Mouse (Mus musculus): ENCODE measurements around the gene Stx17.

Stx17 gene

DNA sequence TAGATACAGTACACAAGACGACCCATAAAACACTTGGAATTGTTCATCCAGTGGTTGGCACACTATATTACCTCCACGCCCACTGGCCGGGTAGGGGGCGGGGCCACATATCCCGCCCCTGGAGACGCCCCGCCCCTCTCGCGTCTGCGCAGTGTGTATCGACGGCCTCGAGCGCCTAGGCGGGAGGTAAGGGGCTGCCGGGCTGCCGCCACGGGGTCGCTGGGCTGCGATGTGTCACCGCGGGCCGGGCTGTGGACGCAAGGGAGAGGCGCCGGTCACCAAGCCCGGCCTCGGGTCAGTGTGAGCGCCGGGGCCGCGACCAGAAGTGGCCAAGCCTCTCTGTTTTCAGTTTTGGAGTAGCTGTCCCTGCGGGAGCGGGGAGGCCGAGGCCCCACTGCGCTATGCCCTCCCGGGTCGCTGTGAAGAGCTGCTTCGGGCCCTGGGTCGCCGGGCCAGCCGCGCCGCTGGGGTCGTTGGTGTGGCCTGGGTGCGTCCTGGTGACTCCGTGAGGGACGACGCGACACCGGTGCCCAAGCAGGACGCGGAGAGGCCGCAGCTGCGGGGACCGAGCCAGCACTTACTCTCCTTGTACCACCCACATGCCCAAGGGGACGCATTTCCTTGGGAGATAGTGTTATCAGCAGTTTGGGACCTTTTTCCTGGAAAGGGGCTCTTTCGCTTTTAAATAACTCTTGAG lies at the start of gene Stx17:
TSS of gene Stx17 (plus strand) at position 143 of the 697 bp plus-strand sequence.
- no peak; the same call in 1 of the 2 replicates for TF ChIP-seq GATA4 (IDR thresholded peaks at IDR 0.05; ENCODE audit: insufficient replicate concordance, low read length)

DNA sequence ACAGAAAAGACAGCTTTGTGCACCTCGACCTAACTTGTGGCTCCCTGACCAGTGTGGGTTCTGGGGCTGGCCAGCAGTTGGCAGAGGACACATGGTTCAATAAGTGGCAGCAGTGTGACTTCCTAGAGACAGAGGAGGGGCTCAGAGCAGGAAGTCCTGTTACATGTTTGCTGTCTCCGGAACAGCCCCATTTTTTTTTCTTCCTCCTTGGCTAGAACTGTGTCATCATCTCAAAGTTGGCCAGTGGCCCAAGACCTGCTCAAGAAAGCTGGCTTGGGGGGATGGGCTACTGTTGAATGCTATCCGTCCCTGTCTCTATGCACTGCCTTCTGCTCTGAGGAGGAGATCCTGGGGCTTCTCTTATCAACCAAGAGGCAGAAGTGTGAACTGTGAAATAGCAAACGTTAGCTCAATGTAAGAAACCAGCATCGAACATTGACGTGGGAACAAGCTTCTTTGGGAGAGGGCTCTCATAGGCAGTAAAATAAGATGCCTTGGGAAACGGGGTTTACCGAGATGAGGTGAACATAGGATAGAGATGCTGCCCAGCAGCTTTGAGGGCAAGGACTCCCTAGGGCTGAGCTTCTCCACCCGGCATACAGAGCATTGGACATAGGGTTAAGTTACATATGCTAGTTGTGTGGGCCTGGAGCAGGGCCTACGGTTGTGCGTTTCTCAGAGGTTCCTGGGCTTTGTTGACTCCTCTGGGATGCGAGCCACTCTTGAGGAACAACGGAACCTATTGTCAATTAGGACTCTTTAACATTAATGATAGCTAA lies 47.8 kb upstream of the Stx17 start:
- TF ChIP-seq GATA4 (IDR thresholded peaks at IDR 0.05; ENCODE audit: insufficient replicate concordance, low read length) = no peak

DNA sequence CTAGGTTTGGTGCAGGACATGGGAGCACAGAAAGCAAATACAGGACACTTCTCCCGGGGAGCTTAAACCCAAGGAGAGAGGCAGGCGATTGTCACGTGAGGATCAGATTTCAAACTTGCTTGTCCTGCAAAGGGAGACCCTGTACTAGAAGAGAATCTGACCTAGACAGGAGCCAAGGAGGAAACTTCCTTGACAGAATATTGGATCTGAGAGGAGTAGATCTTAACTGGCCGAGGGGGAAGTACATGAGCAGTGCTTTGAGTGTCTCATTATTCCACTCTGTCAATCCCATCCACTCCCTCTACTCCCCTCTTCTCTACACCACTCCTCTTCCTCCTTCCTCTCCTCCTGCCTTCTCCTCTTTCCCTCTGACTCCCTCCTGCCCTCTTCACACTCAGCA lies 46.5 kb upstream of the Stx17 start:
- no peak for TF ChIP-seq GATA4 (IDR thresholded peaks at IDR 0.05; ENCODE audit: insufficient replicate concordance, low read length)

DNA sequence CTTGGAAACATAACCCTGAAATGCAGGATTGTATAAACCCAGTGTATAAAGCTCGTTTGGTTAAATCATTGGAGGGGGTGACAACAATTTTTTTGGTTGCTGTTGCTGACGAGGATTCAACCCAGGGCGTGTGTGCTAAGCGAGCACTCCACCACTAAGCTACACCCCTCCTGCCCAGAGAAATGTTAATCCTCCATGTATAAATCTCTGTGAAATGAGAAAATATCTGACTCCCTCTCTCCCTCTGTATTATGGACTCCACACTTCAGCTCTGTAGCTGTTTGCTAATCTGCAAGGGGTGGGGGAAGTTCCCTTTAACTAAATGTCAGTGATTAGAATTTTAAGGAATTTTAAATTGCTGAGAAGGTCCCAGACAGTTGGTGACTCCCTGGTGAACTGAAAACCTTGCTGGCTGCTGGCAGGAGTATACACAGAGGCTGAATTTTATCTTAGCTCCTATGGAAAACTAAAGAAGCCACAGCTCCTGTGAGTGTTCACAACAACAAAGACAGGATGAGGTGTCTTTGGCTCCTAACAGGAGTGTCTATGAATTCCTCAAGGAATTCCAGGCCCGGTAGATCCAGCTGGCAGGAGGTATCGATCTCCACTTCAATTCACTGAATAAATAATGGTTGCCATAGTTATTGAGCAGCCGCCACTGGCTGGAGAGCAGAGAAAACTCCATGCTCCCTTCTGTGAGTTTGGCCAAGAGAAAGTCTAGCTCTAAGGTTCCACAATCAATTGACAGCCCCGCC lies 45.3 kb upstream of the Stx17 start:
- no peak for TF ChIP-seq GATA4 (IDR thresholded peaks at IDR 0.05; ENCODE audit: insufficient replicate concordance, low read length)

DNA sequence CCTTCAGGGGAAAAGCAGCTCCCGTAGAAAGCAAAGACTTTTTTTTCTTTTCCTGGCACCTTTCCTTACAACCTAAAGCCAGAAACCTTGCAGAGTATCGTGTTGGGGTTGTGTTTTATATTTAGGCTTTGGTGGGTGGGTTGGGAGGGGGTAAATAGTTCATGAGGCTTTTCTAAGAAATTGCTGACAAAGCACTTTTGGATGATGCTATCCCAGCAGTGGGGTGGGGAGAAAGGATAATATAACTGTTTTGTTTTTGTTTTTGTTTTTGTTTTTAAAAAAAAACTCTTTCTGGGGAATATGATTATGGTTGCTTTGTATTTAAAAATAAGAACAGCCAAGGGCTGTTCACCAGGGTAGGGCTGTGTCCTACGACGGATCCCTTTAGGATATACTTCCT lies 41.3 kb upstream of the Stx17 start:
- TF ChIP-seq GATA4 (IDR thresholded peaks at IDR 0.05; ENCODE audit: insufficient replicate concordance, low read length) = no peak

DNA sequence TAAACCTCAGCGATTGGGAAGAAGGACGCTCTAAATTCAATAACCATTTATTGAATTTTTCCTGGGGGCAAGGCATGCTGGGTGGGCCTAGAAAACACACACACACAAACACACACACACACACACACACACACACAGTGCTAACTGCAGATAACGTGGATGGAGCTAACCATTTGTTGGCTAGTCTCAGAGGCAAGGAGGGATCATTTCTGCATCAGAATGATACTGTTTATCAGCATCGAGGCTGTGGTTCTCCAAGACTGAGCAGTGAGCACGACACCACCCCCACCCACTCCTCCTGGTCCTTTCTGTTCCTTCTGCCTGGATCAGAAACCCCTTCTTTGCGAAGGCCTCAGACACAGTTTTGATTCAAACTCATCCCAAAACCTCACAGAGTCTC lies 38.1 kb upstream of the Stx17 start:
- no peak for TF ChIP-seq GATA4 (IDR thresholded peaks at IDR 0.05; ENCODE audit: insufficient replicate concordance, low read length)

DNA sequence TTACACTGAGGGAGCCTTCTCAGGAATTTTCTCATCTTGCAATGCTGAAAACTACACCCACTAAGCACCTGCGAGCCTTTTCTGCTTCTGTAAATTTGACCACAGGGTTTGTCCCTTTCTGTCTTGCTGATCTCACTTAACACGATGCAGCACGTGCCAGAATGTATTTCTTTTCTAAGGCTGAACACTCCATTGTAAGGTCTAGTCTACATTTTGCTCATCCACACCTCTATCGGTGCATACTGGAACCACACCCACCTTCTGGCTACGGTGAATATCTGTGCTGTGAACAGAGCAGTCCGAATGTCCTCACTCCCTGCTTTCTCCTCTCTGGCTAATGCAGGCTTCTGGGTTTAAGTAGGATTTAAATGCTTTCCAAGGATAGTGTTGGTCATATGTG lies 37.2 kb upstream of the Stx17 start:
- TF ChIP-seq GATA4 (IDR thresholded peaks at IDR 0.05; ENCODE audit: insufficient replicate concordance, low read length) = no peak

DNA sequence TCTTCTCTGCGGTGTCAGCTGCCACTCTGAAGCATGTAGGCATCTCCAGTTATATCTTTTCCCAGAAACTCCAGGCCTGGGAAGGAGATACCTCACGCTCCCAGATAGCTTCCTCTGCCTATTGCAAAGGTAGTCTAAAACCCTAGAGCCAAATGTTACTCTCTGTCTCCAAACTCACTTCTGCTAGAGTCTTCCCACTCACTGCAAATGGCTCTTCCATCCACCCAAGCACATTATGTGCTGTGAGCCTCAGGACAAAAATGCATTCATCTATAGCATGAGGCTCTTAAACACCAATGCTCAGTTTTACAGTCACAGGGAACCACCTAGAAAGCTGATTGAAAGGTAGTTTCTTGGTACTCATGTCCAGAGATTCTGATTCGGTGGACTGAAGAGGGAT lies 31.5 kb upstream of the Stx17 start:
- TF ChIP-seq GATA4 (IDR thresholded peaks at IDR 0.05; ENCODE audit: insufficient replicate concordance, low read length) = no peak

DNA sequence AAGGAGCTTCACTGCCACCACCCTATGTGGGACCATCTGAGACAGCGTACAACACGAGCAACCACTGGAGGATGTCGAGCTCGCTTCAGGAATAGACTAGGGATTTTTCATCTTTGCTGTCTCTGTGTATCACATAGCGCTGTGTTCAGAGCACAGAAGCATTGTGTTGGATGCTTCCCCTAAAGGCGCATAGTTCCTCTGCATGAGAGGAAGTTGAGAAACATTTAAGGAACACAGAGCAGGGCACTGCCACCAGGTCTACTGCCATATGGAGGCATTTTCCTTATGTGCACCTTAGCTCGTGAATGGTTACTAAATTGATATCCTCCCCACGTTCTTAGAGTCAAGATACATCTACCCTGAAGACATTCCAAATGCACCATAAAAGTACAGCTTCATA lies 24.5 kb upstream of the Stx17 start:
- TF ChIP-seq GATA4 (IDR thresholded peaks at IDR 0.05; ENCODE audit: insufficient replicate concordance, low read length) = no peak

DNA sequence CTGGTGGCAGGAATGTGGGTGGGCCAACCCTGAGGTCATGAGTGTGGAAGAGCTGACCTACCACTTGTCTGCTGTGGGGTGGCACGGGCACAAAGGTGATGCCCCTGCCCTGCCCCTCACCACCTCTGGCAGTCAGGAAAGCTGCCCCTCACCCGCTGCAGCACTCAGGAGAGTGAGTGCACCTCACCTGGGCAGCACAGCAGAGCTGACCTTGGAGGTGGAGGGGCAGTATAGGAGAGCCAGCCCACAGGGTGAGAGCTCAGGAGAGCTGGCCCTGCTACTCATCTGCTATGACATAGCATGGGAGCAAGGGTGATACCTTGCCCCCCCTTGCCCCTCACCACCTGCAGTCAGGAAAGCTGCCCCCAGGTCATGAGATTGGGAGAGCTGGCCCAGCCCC lies 22.7 kb upstream of the Stx17 start:
- TF ChIP-seq GATA4 (IDR thresholded peaks at IDR 0.05; ENCODE audit: insufficient replicate concordance, low read length) = no peak

DNA sequence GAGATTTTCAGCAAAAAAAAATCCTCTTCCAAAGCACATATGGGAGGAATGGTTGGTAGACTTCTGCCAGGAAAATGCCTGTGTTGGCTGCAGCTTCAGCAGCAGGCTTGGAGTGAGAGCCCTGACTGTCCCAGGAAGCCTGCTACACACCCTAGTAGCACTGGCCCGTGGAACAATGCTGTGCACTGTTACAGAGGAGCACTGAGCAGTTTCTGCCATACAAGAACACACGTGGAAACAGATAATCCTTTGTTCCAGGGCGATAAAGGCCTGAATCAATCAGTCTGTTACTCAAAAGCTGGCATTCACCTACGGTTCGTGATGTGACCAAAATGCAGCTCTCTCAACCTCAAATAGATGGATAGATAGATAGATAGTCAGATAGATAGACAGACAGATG lies 19.3 kb upstream of the Stx17 start:
- TF ChIP-seq GATA4 (IDR thresholded peaks at IDR 0.05; ENCODE audit: insufficient replicate concordance, low read length) = no peak

DNA sequence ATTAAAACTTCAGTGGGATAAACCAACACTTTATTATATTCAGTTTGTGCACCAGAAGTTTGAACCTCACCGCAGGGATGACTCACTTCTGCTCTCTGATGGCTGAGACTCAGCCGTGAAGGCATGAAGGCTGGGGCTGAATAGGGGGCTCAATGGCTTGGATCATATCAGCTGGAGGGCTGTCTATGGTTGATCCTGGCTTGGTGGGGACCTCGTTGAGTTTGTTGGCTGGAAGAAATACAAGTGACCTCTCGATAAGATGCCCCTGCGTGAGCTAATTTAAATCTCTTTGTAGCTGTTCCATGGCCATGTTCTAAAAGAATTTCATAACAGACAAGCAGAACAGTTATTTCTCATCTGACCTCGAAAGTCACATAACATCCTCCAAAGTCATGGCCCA lies 17.6 kb upstream of the Stx17 start:
- no peak for TF ChIP-seq GATA4 (IDR thresholded peaks at IDR 0.05; ENCODE audit: insufficient replicate concordance, low read length)

DNA sequence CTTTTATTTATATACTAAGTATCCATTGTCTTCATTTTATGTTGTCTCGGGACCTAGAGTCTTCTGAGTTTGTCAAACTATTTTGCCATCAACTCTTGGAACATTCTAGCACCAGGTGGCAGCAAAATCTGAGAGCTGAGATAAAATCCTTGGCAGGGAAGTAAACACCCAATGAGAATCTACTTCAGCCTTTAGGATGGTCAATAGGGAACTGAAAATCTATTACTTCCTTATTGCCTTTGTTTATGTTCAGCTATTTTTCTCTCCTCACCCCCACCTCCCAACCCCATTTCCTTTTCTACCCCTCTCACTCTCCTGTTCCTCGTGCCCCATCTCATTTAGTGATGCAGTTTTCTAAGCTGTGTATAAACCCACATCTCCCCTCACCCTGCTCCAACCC lies 16.1 kb upstream of the Stx17 start:
- TF ChIP-seq GATA4 (IDR thresholded peaks at IDR 0.05; ENCODE audit: insufficient replicate concordance, low read length) = no peak

DNA sequence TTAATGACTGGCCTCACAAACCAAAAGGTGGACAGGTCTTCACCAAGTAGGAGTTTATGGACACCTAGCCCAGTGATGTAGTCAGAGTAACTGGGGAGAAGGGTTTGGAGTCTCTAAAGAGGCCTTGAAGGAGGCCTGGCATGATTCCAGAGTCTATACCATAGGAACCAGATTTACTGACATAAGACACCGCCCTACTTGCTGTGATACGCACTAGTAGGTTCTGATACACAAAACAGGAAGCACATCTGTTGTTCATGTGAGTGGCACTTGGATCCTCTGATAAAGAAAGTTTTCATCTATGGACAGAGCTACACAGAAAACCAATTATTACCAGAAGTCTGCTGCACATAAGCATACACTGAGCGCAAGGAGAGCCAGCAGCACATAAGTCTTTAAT lies 14.4 kb upstream of the Stx17 start:
- TF ChIP-seq GATA4 (IDR thresholded peaks at IDR 0.05; ENCODE audit: insufficient replicate concordance, low read length) = no peak

DNA sequence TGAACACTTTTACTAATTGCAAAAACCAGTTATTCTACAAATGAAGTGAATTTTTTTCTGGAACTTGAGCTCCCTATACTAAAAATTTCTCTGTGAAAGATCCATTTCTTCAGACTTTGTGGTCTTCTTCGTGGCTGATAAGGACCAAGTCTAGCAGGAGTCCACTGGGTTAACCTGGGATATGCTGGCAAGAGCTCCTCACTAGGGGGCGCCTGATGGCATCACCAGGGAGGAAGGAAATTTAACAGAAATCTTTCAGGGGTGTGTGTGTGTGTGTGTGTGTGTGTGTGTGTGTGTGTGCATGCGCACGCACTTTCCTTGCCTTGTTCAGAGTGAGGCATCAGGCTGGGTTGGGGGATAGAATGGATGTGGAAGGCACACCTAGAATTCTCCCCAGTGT lies 8.5 kb upstream of the Stx17 start:
- TF ChIP-seq GATA4 (IDR thresholded peaks at IDR 0.05; ENCODE audit: insufficient replicate concordance, low read length) = no peak

DNA sequence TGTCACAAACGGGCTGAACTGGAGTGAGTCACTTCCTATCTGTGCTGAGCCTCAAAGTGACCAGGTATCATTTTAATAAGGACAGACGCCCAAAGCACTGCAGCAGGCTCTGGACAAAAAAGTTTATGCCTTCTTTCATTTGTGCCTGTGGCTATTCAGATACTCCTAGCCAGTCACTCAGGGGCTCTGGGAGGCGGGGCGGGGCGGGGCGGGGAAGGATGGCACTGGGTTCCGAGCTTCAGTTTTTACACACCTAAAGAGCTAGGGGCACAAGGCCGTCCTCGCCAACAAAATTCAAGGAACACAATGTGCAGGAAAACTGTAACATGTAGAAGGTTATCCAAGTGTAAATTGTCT lies 321 bp upstream of the Stx17 start:
- TF ChIP-seq GATA4 (IDR thresholded peaks at IDR 0.05; ENCODE audit: insufficient replicate concordance, low read length) = no peak

Data from liver, adult (tissue).